Mouse (Mus musculus): ENCODE results near the gene Tcf23. TPM values are rescaled to one million over a fixed set of nuclear protein-coding genes. Genes with fewer than 3 reads are reported as not detected.
A peak's percentile ranks its signal among the peaks of the same experiment; 100 is the strongest.

Tcf23 gene
- total and polyA plus RNA-seq, 3 experiments = not detected

- no peak overlapping the region for H3K9ac ChIP-seq (ENCODE audit: insufficient read depth, low read depth)
- DNase-seq (ENCODE audit: extremely low read depth) = no peak
- in situ Hi-C loops (cut with MboI; ENCODE audit: low pct_ligation_motif_present, low pct_unique_long_range_greater_than_20kb, low sequenced_read_pairs) = loop anchor here (5.0 kb wide), 1 partner anchor 120 kb away; no protein-coding TSS in a partner anchor
- H3K79me2 ChIP-seq (replicated peaks; ENCODE audit: control insufficient read depth, extremely low read depth, insufficient read depth, poor library complexity, severe bottlenecking) = no peaks in the 10 kb centered on the region
- H3K9me3 ChIP-seq (replicated peaks; ENCODE audit: low read length) = no peaks in the 10 kb centered on the region
- TF ChIP-seq ZKSCAN1 (IDR thresholded peaks at IDR 0.05; ENCODE audit: borderline replicate concordance, low read depth, low read length) (no peak), E2F4 (IDR thresholded peaks at IDR 0.05; ENCODE audit: insufficient replicate concordance, low read depth, low read length) (no peak), BHLHE40 (IDR thresholded peaks at IDR 0.05; ENCODE audit: low read depth, low read length) (no peak), POLR2AphosphoS2 (IDR thresholded peaks at IDR 0.05; ENCODE audit: low read depth, low read length) (no peak), KAT2A (IDR thresholded peaks at IDR 0.05; ENCODE audit: insufficient replicate concordance, low read length) (no peak), MAX (IDR thresholded peaks at IDR 0.05; ENCODE audit: low read length) (no peak), PAX5 (IDR thresholded peaks at IDR 0.05; ENCODE audit: low read length) (no peak), GABPA (IDR thresholded peaks at IDR 0.05; ENCODE audit: insufficient replicate concordance, low read depth, low read length) (no peak), CHD2 (IDR thresholded peaks at IDR 0.05; ENCODE audit: low read length) (no peak), MEF2A (IDR thresholded peaks at IDR 0.05; ENCODE audit: borderline replicate concordance, low read depth, low read length) (no peak), ZMIZ1 (IDR thresholded peaks at IDR 0.05; ENCODE audit: low read depth, low read length) (no peak), SIN3A (IDR thresholded peaks at IDR 0.05; ENCODE audit: low read length) (no peak), JUND (conservative IDR thresholded peaks at IDR 0.05; ENCODE audit: low read depth, low read length) (no peak), USF1 (IDR thresholded peaks at IDR 0.05; ENCODE audit: low read depth, low read length) (no peak), UBTF (IDR thresholded peaks at IDR 0.05; ENCODE audit: low read depth, low read length) (no peak), CTCF (conservative IDR thresholded peaks at IDR 0.05 in 1 of 2, IDR thresholded peaks at IDR 0.05 in 1 of 2; ENCODE audit: low read depth in 2 of 2, low read length in 2 of 2) (no peak), RCOR1 (conservative IDR thresholded peaks at IDR 0.05; ENCODE audit: low read depth, low read length) (no peak), EP300 (IDR thresholded peaks at IDR 0.05; ENCODE audit: low read length) (no peak), NELFE (IDR thresholded peaks at IDR 0.05; ENCODE audit: low read depth, low read length) (no peak), CHD1 (IDR thresholded peaks at IDR 0.05; ENCODE audit: low read depth, low read length) (no peak)
- dilution Hi-C loops (cut with MboI; ENCODE audit: extremely low pct_ligation_motif_present, extremely low pct_unique_long_range_greater_than_20kb, low sequenced_read_pairs) = no loop called here
- no peak overlapping the region for H3K4me3 ChIP-seq (replicated peaks in 1 of 3; ENCODE audit: low read depth in 2 of 3, low read length in 2 of 3, poor library complexity in 1 of 3)
- H3K27ac ChIP-seq (ENCODE audit: insufficient read depth, low read depth) = no peak overlapping the region
- peaks cover 86% of the 10 kb centered on the region for H3K27me3 ChIP-seq (replicated peaks)
- H3K36me3 ChIP-seq (replicated peaks in 1 of 2; ENCODE audit: control insufficient read depth in 1 of 2, insufficient read depth in 1 of 2, low read length in 1 of 2) = no peaks in the 10 kb centered on the region
- no peak overlapping the region for H3K4me2 ChIP-seq (ENCODE audit: insufficient read depth, low read depth, poor library complexity, severe bottlenecking)
- peaks cover 8 to 36% of the 10 kb centered on the region in 2 experiments; a peak in 3 of 4 replicates for H3K4me1 ChIP-seq (ENCODE audit: control insufficient read depth in 1 of 2, insufficient read depth in 2 of 2)
Observed at GRCm38 (mm10) chr5:30922581-30923041, 45.9 kb upstream of the Tcf23 start.

DNA sequence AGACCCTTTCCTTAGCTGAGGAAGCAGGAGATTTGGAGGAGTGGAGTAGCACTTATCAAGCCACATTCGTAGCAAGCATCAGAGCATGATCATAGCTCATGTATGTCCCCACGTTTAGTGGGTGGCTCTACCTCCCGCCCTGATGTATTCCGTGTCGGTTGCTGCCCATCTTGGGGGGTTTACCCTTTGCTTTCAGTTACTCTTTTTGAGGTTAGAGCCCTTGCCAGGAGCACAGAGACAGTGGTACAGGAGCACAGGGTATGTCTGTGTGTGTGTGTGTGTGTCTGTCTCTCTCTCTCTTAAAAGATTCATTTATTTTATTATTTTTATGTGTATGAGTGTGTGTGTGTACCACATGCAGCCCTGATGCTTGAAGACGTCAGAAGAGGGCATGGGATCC is 45.3 kb upstream of the Tcf23 start:
- no peak overlapping the region for H3K9ac ChIP-seq (ENCODE audit: insufficient read depth, low read depth)
- dilution Hi-C loops (cut with MboI; ENCODE audit: extremely low pct_ligation_motif_present, extremely low pct_unique_long_range_greater_than_20kb, low sequenced_read_pairs) = no loop called here

More for the DNA sequence above, 45.3 kb upstream of the Tcf23 start:
- in situ Hi-C loops (cut with MboI; ENCODE audit: low pct_ligation_motif_present, low pct_unique_long_range_greater_than_20kb, low sequenced_read_pairs) = loop anchor here (5.0 kb wide), 1 partner anchor 121 kb away; no protein-coding TSS in a partner anchor
- Histone ChIP-seq H3K27me3 (replicated peaks) (peaks cover 82% of the 10 kb centered on the region), H3K4me3 (replicated peaks in 1 of 3; ENCODE audit: low read depth in 2 of 3, low read length in 2 of 3, poor library complexity in 1 of 3) (no peak overlapping the region), H3K9me3 (replicated peaks; ENCODE audit: low read length) (no peaks in the 10 kb centered on the region), H3K27ac (ENCODE audit: insufficient read depth, low read depth) (no peak overlapping the region), H3K79me2 (replicated peaks; ENCODE audit: control insufficient read depth, extremely low read depth, insufficient read depth, poor library complexity, severe bottlenecking) (no peaks in the 10 kb centered on the region), H3K4me2 (ENCODE audit: insufficient read depth, low read depth, poor library complexity, severe bottlenecking) (no peak overlapping the region), H3K4me1 (ENCODE audit: control insufficient read depth in 1 of 2, insufficient read depth in 2 of 2) (peaks cover 8 to 36% of the 10 kb centered on the region in 2 experiments; a peak in 3 of 4 replicates), H3K36me3 (replicated peaks in 1 of 2; ENCODE audit: control insufficient read depth in 1 of 2, insufficient read depth in 1 of 2, low read length in 1 of 2) (no peaks in the 10 kb centered on the region)
- DNase-seq (ENCODE audit: extremely low read depth) = peak; percentile 38
- TF ChIP-seq USF1 (IDR thresholded peaks at IDR 0.05; ENCODE audit: low read depth, low read length) = no peak
- no peak for TF ChIP-seq ZKSCAN1 (IDR thresholded peaks at IDR 0.05; ENCODE audit: borderline replicate concordance, low read depth, low read length)
- TF ChIP-seq IRF4 (IDR thresholded peaks at IDR 0.05; ENCODE audit: low read depth, low read length) = peak; percentile 71; the same call in 1 of the 2 replicates
- TF ChIP-seq EP300 (IDR thresholded peaks at IDR 0.05; ENCODE audit: low read length) = peak; percentile 35
